Mouse (Mus musculus): ENCODE measurements at regions not wholly inside any gene's neighbourhood (a gene's known extent, or its start where the extent isn't known, plus 50 kb on each side); places are given as distances from the start of the nearest gene placed in this dataset.

DNA sequence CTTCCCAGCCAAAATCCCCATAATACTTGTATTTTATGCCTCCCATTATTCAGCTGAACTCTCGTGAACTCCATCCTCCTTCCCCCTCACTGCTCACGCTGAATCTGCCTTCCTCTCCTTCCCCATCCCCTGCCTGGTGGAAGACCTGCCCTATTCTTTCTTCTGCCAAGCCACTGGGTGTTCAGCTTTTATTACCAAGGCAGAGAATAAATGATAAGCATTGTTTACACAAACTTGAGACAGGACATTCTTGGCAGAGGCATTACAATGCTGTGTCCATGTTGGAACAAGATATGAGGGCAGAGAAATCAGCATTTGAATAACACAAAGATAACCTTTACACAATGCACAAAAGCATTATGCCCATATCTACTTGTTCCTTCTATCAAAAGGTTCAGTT, 80.2 kb downstream of the Dhrs2 start:
- ATAC-seq (ENCODE audit: insufficient number of reproducible peaks, low FRiP score, low TSS enrichment): no peak

DNA sequence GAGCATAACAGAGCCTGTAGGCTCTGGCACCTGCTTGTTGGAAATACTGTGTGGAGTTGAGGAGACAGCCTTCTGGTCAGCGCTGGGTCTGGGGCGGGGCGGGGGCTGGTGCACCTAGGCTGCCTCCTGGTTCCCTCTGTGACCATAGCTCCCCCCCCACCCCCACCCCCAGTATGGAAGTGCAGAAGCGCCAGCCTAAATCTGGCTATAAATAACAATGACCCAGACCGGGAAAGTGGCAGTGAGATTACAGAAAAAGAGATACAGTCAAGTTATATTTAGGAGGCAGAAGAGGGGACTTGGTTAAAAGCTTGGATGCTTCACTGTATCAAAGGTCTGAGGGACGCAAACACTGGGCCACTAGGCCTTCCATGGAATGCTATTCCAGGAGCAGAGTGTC, 91.8 kb downstream of the Dhrs2 start:
- no peak for ATAC-seq (ENCODE audit: insufficient number of reproducible peaks, low FRiP score, low TSS enrichment)

DNA sequence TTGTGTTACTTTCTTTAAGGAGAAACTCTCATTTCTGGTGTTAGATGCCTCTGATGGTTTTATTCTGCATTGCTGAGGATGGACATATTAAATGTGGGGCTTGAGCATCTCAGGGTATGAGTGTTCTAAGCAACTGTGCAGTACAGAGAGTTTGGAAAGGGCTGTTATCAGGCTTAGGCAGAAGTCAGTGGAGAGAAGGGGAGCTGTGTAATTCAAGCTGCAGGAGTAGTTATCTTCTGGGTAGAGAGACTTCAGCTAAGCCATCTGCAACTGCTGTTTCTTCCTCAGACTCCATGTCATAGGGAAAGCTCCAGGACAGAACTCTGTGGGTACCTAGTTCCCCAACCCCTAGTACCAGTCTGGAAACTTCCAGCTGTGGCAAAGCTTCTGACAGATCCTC, 102.1 kb downstream of the Dhrs2 start:
- ATAC-seq (ENCODE audit: insufficient number of reproducible peaks, low FRiP score, low TSS enrichment): no peak

DNA sequence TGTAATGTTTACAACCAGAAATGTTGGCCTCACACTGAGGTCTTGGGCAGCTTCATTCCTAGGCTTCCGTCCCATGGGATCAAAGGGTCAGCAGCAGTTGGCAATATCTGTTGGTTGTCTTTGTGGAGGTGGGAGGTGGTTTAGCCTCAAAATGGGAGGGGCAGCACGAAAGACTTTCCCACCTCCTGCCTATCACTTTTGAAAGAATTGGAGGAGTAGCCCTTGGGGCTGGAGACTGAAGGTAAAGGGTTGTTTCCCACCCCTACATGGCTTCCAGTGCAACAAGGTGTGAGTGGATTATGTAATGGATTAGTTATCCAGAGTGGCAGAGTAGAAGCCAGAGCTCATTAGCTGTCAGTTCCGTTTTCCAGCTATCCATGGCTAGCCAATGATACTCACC, 102.5 kb downstream of the Dhrs2 start:
- no peak for ATAC-seq (ENCODE audit: insufficient number of reproducible peaks, low FRiP score, low TSS enrichment)

DNA sequence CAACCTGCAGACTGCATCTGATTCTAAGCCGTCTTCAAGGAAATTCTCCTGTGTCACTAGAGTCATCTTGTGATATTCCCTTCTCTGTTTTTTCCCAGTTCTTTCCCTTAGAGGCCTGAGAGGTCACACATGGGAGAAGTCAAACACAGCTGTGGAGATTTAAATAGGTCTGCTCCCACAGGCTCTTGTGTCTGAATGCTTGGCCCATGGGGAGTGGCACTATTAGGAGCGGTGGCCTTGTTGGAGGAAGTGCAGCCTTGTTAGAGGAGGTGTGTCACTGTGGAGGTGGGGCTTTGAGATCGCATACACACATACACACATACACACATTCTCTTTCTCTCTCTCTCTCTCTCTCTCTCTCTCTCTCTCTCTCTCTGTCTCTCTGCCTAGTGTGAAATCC, 112.0 kb downstream of the Dhrs2 start:
- no peak for ATAC-seq (ENCODE audit: insufficient number of reproducible peaks, low FRiP score, low TSS enrichment)

DNA sequence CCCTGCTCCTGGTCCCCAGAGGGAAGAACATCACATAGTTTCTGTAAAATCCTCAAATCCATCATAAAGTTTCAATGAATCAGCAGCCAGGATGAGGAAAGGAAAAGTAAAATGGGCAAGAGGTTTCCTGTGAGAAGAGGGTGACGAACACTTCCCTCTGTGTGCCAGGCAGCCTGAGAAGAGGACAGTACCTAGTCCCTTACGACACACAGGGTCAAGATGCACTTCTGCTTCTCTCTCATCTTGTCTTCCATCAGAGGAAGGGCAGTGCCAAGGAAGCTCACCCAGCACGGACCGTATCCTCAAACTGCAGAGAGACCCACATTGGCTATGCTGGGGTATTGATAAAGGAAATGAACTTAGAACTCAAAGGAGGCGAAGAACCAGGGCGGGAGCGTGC, 112.5 kb downstream of the Dhrs2 start:
- no peak for ATAC-seq (ENCODE audit: insufficient number of reproducible peaks, low FRiP score, low TSS enrichment)

DNA sequence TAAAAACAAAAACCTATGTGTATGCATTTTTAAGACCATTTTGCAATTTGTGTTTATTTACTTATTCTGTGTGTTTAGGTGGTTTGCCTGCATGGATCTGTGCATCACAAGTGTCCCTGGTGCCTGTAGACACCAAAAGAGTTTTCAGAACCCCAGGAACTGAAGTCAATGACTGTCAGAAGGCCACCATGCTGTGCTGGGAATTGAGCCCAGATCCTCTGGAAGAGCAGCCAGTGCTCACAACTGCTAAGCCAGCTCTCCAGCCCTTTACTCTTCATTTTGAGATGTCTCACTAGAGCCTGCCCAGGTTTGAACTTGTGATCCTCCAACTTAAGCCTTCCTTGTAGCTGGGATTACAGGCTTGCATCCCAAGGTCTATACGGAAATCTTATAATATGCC, 113.8 kb downstream of the Dhrs2 start:
- ATAC-seq (ENCODE audit: insufficient number of reproducible peaks, low FRiP score, low TSS enrichment): no peak

DNA sequence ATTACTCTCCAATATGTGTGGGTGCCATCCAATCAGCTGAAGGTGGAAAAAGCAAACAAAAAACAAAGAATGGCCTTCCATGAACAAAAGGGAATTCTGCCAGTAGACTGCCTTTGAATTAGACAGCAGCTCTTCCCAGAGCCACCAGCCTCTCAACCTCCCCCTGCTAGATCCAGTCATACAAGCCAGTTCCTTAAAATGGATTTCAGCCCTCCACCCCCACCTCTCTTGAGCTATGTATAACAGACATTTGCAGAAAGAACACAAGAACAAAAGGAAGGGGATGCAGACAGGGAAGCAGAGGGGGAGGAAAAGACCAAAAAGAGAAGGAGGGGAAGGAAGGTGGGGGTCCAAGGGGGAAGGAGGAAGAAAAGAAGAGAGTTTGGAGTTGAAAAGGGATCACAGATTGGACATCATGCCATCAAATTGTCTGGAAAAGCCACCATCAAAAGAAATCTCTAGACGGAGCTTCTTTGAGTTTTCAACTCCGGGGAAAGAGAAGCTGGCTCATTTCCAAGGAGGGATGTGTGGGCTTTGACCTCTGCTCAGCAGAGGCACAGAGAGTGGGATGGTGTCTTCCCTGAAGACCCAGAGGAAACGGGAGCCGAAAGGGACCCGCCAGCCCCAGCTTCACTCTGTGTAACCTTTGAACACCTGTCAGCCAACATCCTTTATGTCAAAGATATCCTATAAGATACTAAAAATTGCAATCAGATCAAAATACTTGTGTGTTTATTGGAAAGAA, 114.8 kb downstream of the Dhrs2 start:
- ATAC-seq (ENCODE audit: insufficient number of reproducible peaks, low FRiP score, low TSS enrichment): no peak

DNA sequence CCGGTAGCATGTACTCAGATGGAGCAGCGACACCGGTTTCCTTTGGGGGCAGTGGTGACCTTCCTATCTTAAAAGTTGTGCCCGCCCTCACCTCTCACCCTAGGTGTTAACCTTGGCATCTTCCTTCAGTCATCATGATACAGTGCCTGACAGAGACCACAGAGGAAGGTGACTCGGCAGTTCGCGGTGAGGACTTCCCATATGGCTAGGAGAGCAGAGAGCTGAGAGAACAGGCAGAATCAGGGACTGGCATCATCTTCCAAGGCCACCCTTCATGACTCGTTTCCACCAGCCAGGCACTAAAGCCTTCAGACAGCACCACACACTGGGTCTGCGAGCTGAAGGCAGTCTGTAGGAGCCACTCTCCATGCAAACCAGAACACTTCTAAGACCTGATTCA, 116.2 kb downstream of the Dhrs2 start:
- ATAC-seq (ENCODE audit: insufficient number of reproducible peaks, low FRiP score, low TSS enrichment): peak; percentile 56

DNA sequence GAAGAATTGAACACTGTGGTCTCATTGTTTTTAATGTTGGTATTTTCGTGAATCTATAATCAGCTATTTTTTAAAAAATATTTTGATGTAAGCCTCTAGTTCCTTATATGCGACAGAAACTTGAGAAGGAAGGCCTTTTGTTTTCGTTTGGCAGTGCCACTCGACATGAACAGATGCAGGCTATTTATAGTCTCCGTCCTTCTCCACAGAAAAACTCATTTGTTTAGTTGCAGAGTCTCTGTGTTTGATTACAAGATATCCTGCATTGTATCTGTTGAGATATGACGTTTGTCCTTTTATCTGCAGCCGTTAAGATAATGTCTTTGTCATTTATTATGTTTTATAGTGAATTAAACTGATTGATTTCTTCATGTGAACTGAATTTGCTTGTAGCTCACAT, 116.7 kb downstream of the Dhrs2 start:
- no peak for ATAC-seq (ENCODE audit: insufficient number of reproducible peaks, low FRiP score, low TSS enrichment)

DNA sequence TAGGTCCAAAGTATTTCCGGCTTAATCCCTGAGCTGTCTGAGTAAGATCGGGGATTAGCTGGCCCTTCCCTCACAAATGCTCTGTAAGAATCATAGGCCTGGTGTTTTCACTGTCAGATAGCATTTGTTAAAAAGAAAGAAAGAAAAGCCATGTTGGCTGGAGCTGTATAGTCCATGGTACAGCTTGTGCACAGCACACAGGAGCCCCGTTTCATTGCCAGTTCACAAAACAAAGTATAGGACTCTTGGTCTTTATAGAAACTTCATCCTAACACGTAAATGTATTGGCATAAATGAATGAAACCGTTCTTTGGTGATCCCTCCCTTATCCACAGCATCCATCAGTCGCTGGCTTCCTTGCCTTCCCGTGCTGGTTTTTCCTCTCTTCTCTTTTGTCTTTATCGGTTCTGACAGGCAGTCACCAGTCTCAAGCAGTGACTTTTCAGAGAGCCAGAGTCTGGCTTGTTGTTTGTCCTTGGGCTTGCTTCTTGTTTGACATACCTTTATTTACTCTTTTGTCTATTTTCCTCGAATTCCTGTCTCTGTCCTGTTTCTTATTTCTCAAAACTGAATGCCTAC, 117.3 kb downstream of the Dhrs2 start:
- no peak for ATAC-seq (ENCODE audit: insufficient number of reproducible peaks, low FRiP score, low TSS enrichment)

DNA sequence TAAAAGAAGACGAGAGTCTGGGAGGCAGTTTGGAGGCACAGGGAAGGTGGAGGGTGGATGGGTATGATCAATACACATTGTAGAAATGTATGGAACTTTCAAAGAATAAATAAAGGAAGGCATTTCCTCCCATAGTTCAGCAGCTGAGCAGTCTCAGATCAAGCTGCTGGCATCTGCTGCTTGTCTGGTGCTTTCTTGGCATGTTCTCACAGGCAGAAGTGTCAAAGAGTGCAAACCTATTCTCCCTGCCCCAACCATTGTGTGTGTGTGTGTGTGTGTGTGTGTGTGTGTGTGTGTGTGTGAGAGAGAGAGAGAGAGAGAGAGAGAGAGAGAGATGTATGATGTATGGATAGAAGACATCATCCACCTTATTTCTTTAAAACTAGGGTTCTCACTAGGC, 121.5 kb downstream of the Dhrs2 start:
- ATAC-seq (ENCODE audit: insufficient number of reproducible peaks, low FRiP score, low TSS enrichment): no peak

DNA sequence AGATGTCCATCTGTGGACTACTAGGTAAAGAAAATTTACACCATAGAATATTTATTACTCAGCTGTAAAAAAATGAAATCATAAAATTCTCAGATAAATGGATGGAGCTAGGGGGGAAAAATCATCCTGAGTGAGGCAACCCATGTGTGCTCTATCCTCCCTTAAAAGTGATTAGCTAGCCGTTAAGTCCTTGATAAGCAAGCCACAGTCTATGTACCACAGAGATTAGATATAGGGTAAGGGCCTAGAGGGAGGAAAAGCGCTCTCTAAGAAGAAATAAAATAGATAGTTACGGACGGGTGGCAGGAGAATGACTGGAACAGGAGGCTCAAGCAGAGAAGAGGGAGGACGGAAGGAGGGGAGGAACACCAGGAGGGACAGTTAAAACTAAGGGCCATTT, 122.1 kb downstream of the Dhrs2 start:
- no peak for ATAC-seq (ENCODE audit: insufficient number of reproducible peaks, low FRiP score, low TSS enrichment)

DNA sequence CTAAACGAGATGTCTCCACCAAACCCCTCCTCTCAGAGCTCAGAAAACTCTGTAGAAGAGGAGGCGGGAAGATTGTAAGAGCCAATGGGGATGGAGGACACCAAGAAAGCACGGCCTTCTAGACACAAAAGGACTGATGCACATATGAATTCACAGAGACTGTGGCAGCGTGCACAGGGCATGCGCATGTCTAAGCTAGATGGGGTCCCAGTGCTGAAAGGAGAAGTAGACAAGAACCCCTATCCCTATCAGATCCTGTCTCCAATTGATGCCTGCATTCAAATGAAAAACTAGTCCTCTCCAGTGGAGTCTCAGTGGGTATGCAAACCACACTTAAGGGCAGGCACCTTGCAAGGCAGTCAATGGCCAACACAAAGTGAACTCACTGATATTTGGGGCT, 123.3 kb downstream of the Dhrs2 start:
- ATAC-seq (ENCODE audit: insufficient number of reproducible peaks, low FRiP score, low TSS enrichment): no peak

DNA sequence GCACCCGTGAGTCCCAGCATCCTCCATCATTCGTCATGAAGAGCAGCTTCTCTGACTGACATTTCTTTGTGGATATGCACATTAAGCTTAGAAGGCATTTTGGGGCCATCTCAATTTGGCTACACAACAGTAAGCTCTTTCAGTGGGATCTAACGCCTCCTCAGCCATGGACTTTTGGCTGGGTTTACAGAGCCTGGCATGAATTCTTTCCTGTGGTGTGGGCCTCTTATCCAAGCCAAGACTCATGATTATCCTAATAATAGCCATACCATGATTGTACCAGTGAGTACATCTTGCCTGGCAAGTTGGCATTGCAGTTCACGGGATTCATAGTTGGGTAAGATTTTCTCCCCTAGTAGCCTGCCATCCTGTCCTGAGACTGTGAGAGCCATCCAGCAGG, 126.3 kb downstream of the Dhrs2 start:
- ATAC-seq (ENCODE audit: insufficient number of reproducible peaks, low FRiP score, low TSS enrichment): peak; percentile 89

DNA sequence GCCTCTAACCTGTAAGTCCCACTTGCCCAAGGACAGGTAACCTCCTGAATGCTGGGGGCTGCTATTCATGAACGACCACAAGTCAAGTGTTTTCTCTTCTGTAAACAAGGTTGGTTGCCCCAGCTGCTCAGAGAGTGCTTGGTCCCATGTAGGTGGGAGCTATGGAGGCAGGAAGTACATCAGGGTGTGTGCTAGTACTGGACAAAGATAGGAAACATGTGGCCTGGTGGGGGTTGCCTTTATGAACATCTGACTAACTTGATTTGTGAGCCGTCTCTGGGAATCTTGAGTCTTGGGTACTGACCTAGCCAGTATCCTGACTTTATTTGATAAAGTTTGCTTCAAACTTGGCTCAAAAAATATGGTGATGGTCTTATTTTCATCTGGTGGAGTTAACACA, 121.3 kb upstream of the Dhrs4 start:
- ATAC-seq (ENCODE audit: insufficient number of reproducible peaks, low FRiP score, low TSS enrichment): no peak

DNA sequence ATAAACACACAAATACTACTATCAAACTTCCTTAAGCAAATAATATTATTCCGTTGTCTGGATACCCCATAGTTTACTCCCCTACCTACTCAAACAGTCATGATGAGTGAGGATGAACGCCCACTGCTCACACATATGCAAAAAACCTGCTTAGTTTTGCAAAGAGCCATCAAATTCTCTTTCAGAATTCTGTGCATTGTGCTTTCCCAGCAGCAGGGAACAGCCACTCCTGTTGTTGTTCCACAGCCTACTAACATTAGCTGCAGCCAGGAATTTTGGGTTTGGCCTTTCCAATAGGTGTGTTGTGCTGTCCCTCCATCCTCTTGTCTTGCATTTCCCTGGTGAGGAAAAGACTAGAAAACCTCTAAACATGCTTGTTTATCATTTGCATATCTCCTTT, 120.1 kb upstream of the Dhrs4 start:
- no peak for ATAC-seq (ENCODE audit: insufficient number of reproducible peaks, low FRiP score, low TSS enrichment)

DNA sequence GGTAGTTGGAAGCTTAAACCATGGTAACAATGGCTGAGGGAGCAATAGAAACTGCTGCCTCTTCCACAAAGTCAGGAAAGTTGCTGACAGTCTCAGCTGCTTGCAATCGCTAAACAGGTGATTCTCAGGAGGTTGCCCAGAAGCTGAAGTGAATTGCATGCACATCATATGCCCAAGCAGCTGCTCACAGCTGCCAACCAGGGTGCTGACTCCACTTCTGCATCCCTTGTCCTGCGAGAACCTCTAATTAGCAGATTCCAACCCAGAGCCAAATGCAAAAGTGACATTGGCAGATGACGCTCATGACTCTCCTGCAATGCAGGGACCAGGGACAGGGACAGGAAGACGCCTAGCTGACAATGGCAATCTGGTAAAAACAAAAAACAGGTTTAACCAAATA, 116.2 kb upstream of the Dhrs4 start:
- no peak for ATAC-seq (ENCODE audit: insufficient number of reproducible peaks, low FRiP score, low TSS enrichment)

DNA sequence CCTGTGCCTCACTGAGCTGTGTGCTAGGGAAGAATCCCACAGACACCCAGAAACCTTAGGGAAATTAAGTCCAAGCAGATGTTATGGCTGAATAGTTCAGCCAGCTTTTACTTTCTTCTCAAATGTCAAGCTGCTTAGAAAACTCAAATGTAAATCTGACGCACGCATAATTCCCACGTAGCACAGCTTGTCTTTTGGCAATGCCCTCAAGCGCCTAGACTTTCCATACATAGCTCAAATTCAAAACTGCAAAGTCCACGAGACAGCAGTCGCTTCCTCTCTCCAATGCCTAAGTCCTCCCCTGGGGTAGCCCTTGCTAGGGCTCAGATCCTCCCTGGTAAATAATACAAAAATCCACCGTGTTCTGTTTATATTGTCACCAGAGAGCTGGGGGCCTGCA, 115.8 kb upstream of the Dhrs4 start:
- no peak for ATAC-seq (ENCODE audit: insufficient number of reproducible peaks, low FRiP score, low TSS enrichment)

DNA sequence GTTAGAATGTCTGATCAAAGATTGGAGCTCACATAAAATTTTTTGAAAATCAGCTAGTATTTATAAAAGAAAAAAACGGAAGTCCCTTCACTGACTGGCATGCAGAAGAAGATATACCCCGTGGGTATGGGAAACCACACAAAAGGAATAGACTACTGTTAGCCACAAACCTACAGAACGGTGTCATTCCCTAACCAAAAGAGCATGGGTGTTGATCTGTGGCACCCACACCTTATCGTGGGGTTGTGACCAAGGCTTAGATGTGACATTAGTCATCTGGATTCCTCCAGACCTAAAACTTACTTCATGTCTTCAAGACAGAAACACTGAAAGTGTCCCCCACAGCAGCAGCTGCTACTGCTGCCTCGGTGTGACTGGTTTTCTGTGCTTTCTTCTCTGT, 108.2 kb upstream of the Dhrs4 start:
- no peak for ATAC-seq (ENCODE audit: insufficient number of reproducible peaks, low FRiP score, low TSS enrichment)

DNA sequence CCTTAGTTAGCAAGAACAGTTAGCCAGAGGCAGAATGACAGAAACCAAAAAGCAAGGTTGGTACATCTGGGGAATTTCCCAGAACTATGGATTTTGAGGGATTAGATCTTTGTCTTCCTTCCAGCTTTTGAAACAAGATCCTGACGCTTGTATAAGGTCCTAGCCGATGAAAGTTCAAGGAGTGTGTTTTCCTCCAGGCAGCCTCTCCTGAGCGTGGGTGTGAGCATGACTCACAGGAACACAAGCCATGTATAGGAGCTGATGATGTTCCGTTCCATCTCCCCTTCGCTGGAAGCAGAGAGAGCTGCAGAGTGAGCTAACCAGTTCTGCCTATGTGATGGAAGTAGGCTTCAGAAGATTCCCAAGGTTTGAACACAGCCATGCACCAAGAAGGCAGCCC, 105.6 kb upstream of the Dhrs4 start:
- ATAC-seq (ENCODE audit: insufficient number of reproducible peaks, low FRiP score, low TSS enrichment): no peak

DNA sequence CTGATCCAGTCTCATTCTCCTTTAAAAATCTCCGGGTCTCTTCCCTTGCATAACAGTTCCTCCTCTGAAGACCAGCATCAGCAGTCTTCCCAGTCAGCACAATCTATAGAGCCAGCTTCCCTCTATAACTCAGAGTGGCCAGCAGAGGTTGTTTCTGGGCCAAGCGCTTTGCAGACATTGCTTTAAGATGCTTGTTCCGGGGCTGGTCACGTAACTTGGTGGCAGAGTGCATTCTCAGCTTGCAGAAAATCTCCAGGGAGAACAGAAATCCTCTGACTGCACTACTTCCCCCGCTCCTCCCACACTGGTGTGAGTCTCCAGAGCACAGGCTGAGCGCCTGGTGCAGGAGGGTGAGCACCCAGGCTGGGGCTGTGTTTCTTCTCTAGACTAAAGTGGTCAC, 91.8 kb upstream of the Dhrs4 start:
- no peak for ATAC-seq (ENCODE audit: insufficient number of reproducible peaks, low FRiP score, low TSS enrichment)

DNA sequence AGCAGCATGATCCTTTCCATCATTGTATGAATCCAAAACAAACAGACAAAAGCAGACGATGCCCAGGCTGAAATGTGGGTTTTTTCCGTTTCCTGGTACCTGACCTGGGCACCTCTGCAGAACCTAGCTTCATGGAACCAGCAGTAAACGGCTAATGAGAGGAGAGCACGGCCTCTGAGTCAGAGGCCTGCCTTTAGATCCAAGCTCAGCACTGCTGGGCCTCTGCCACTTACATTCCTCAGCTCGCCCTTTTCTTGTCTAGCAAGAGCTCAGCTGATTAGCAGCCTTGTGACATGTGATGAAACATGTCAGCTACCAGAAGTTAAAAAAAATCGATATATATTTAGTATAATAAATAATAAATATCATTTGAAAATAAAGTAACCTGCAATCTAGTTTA, 91.2 kb upstream of the Dhrs4 start:
- ATAC-seq (ENCODE audit: insufficient number of reproducible peaks, low FRiP score, low TSS enrichment): no peak

Measured in cerebellum, adult (tissue).